Mouse (Mus musculus) liver, embryonic 14.5 days (tissue): ENCODE measurements around the gene Emx1.

ENCODE experiments used
- CTCF ChIP-seq: IDR thresholded peaks from 2 replicates; pipeline ENCODE4 v1.5.1; 2016; ENCODE audit warnings: antibody characterized with exemption, low read depth, control low read depth
- EP300 ChIP-seq: IDR thresholded peaks from 2 replicates; pipeline ENCODE4 v1.6.1; 2016; ENCODE audit warnings: antibody characterized with exemption, low read depth

DNA sequence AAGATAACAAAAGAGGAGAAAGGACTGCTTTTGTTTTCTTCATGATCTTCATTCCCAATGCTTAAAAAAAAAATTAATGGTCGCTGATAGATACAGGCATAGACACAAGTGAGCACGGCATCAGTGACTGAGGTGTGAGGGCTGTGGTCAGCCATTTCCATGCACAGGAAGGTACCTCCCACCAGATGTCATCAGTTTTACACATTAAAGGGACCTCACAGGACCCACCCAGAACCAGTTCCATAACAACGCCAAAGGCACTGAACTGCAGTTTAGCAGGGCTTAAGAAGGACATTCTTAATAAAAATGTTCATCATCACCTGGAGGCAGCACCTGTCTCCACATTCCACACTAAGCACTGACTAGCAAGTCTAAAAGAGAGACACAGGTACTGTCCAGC is 39.6 kb upstream of the Emx1 start:
- TF ChIP-seq CTCF: no peak
- TF ChIP-seq EP300: no peak
